Mouse (Mus musculus): ENCODE results near the gene Svip. TPM values are rescaled to one million over a fixed set of nuclear protein-coding genes. Genes with fewer than 3 reads are reported as not detected.
A peak's percentile ranks its signal among the peaks of the same experiment; 100 is the strongest.

The Svip gene
- polyA plus RNA-seq (2016; fragmentation: Nextera tagmentation; extraction: Ambion mirVana): 3.4 TPM in 2 replicates

GRCm38 (mm10) chr7:52005511-52006295 is at the start of gene Svip:
Gene Svip, minus strand, starts transcription at chr7:52006018.
- Histone ChIP-seq H3K36me3 (no peaks in the 10 kb centered on the region), H3K27me3 (peaks cover 32% of the 10 kb centered on the region), H3K9ac (replicated peaks) (peak within 1 kb of the TSS; percentile 42; the same call in 1 of the 2 replicates), H3K4me3 (replicated peaks) (peak within 1 kb of the TSS; percentile 55), H3K27ac (no peak within 1 kb of the TSS), H3K4me2 (peak within 1 kb of the TSS; percentile 86), H3K4me1 (replicated peaks) (no peaks in the 10 kb centered on the region), H3K9me3 (no peaks in the 10 kb centered on the region)
- peak; percentile 95 for ATAC-seq (ENCODE audit: insufficient number of reproducible peaks, insufficient read depth, low FRiP score, low TSS enrichment, low read depth)
- 1% methylated on average over 41 of the region's 47 CpGs for WGBS

- Histone ChIP-seq H3K27me3 (no peaks in the 10 kb centered on the region), H3K27ac (no peak overlapping the region), H3K4me3 (replicated peaks) (no peak overlapping the region), H3K36me3 (no peaks in the 10 kb centered on the region), H3K9ac (replicated peaks) (no peak overlapping the region), H3K4me1 (replicated peaks) (no peaks in the 10 kb centered on the region), H3K4me2 (no peak overlapping the region), H3K9me3 (no peaks in the 10 kb centered on the region)
- 51% methylated on average over 8 of the region's 8 CpGs for WGBS
- ATAC-seq (ENCODE audit: insufficient number of reproducible peaks, insufficient read depth, low FRiP score, low TSS enrichment, low read depth): no peak
These were observed 32.1 kb upstream of the Svip start for GRCm38 (mm10) chr7:52037600-52038582.

- Histone ChIP-seq H3K4me1 (replicated peaks) (no peaks in the 10 kb centered on the region), H3K36me3 (no peaks in the 10 kb centered on the region), H3K4me2 (no peak overlapping the region), H3K27ac (no peak overlapping the region), H3K9me3 (no peaks in the 10 kb centered on the region), H3K27me3 (no peaks in the 10 kb centered on the region), H3K9ac (replicated peaks) (no peak overlapping the region), H3K4me3 (replicated peaks) (no peak overlapping the region)
- WGBS: 92% methylated on average over 5 of the region's 5 CpGs
- no peak for ATAC-seq (ENCODE audit: insufficient number of reproducible peaks, insufficient read depth, low FRiP score, low TSS enrichment, low read depth)
These were observed 18.3 kb upstream of the Svip start for GRCm38 (mm10) chr7:52024050-52024626.

- Histone ChIP-seq H3K9ac (replicated peaks) (no peak overlapping the region), H3K9me3 (no peaks in the 10 kb centered on the region), H3K27me3 (no peaks in the 10 kb centered on the region), H3K4me1 (replicated peaks) (no peaks in the 10 kb centered on the region), H3K4me3 (replicated peaks) (no peak overlapping the region), H3K36me3 (no peaks in the 10 kb centered on the region), H3K4me2 (no peak overlapping the region), H3K27ac (no peak overlapping the region)
- no peak for ATAC-seq (ENCODE audit: insufficient number of reproducible peaks, insufficient read depth, low FRiP score, low TSS enrichment, low read depth)
- 84% methylated on average over 4 of the region's 4 CpGs for WGBS
These were observed 16.2 kb upstream of the Svip start for GRCm38 (mm10) chr7:52022039-52022438.

- H3K9me3 ChIP-seq: no peaks in the 10 kb centered on the region
- no peak within 1 kb of the TSS for H3K27ac ChIP-seq
- H3K4me1 ChIP-seq (replicated peaks): no peaks in the 10 kb centered on the region
- H3K4me3 ChIP-seq (replicated peaks): no peak within 1 kb of the TSS
- H3K9ac ChIP-seq (replicated peaks): no peak within 1 kb of the TSS
- no peak for ATAC-seq (ENCODE audit: insufficient number of reproducible peaks, insufficient read depth, low FRiP score, low TSS enrichment, low read depth)
- H3K4me2 ChIP-seq: no peak within 1 kb of the TSS
- no peaks in the 10 kb centered on the region for H3K27me3 ChIP-seq
- H3K36me3 ChIP-seq: no peaks in the 10 kb centered on the region
- WGBS: 77% methylated on average over 3 of the region's 3 CpGs
These were observed 9.8 kb upstream of the Svip start, which contains the start of gene 1700015G11Rik for GRCm38 (mm10) chr7:52015628-52016027. Gene 1700015G11Rik, minus strand, starts transcription at chr7:52015728.

- ATAC-seq (ENCODE audit: insufficient number of reproducible peaks, insufficient read depth, low FRiP score, low TSS enrichment, low read depth): no peak
- 93% methylated on average over 1 of the region's 1 CpGs for WGBS
These were observed 9.4 kb upstream of the Svip start for GRCm38 (mm10) chr7:52015180-52015579.

GRCm38 (mm10) chr7:52013457-52013856 is 7.6 kb upstream of the Svip start:
- Histone ChIP-seq H3K4me3 (replicated peaks) (no peak overlapping the region), H3K9me3 (no peaks in the 10 kb centered on the region), H3K27ac (no peak overlapping the region), H3K4me1 (replicated peaks) (no peaks in the 10 kb centered on the region), H3K4me2 (no peak overlapping the region), H3K27me3 (no peaks in the 10 kb centered on the region), H3K36me3 (no peaks in the 10 kb centered on the region), H3K9ac (replicated peaks) (no peak overlapping the region)
- WGBS: 76% methylated on average over 7 of the region's 7 CpGs
- no peak for ATAC-seq (ENCODE audit: insufficient number of reproducible peaks, insufficient read depth, low FRiP score, low TSS enrichment, low read depth)

More at GRCm38 (mm10) chr7:52015180-52015579, 9.4 kb upstream of the Svip start:
- no peak overlapping the region for H3K4me2 ChIP-seq
- no peaks in the 10 kb centered on the region for H3K4me1 ChIP-seq (replicated peaks)
- H3K27ac ChIP-seq: no peak overlapping the region
- no peak overlapping the region for H3K9ac ChIP-seq (replicated peaks)
- H3K27me3 ChIP-seq: no peaks in the 10 kb centered on the region
- no peak overlapping the region for H3K4me3 ChIP-seq (replicated peaks)
- no peaks in the 10 kb centered on the region for H3K9me3 ChIP-seq
- H3K36me3 ChIP-seq: no peaks in the 10 kb centered on the region

- WGBS: 84% methylated on average over 2 of the region's 2 CpGs
- no peak overlapping the region for H3K4me3 ChIP-seq (replicated peaks)
- H3K9ac ChIP-seq (replicated peaks): no peak overlapping the region
- no peak for ATAC-seq (ENCODE audit: insufficient number of reproducible peaks, insufficient read depth, low FRiP score, low TSS enrichment, low read depth)
- H3K27ac ChIP-seq: no peak overlapping the region
- H3K9me3 ChIP-seq: no peaks in the 10 kb centered on the region
- no peak overlapping the region for H3K4me2 ChIP-seq
- no peaks in the 10 kb centered on the region for H3K36me3 ChIP-seq
- H3K27me3 ChIP-seq: peaks cover 32% of the 10 kb centered on the region
- no peaks in the 10 kb centered on the region for H3K4me1 ChIP-seq (replicated peaks)
These were observed 1.3 kb upstream of the Svip start for GRCm38 (mm10) chr7:52007138-52007537.

- H3K4me2 ChIP-seq: peak overlapping the region; percentile 86
- H3K36me3 ChIP-seq: no peaks in the 10 kb centered on the region
- H3K4me1 ChIP-seq (replicated peaks): no peaks in the 10 kb centered on the region
- H3K27me3 ChIP-seq: peaks cover 32% of the 10 kb centered on the region
- WGBS: 2% methylated on average over 9 of the region's 9 CpGs
- H3K27ac ChIP-seq: no peak overlapping the region
- peak overlapping the region; percentile 55 for H3K4me3 ChIP-seq (replicated peaks)
- no peak overlapping the region for H3K9ac ChIP-seq (replicated peaks)
- H3K9me3 ChIP-seq: no peaks in the 10 kb centered on the region
- ATAC-seq (ENCODE audit: insufficient number of reproducible peaks, insufficient read depth, low FRiP score, low TSS enrichment, low read depth): no peak
These were observed 445 bp upstream of the Svip start for GRCm38 (mm10) chr7:52006296-52006630.

- Histone ChIP-seq H3K27me3 (no peaks in the 10 kb centered on the region), H3K9me3 (no peaks in the 10 kb centered on the region), H3K4me2 (no peak overlapping the region), H3K4me3 (replicated peaks) (no peak overlapping the region), H3K36me3 (peaks cover 12% of the 10 kb centered on the region), H3K9ac (replicated peaks) (no peak overlapping the region), H3K27ac (no peak overlapping the region), H3K4me1 (replicated peaks) (no peaks in the 10 kb centered on the region)
- no peak for ATAC-seq (ENCODE audit: insufficient number of reproducible peaks, insufficient read depth, low FRiP score, low TSS enrichment, low read depth)
- WGBS: 96% methylated on average over 3 of the region's 3 CpGs
These were observed 14.8 kb downstream of the Svip start for GRCm38 (mm10) chr7:51991020-51991419.

- Histone ChIP-seq H3K4me1 (replicated peaks) (no peaks in the 10 kb centered on the region), H3K9ac (replicated peaks) (no peak overlapping the region), H3K4me3 (replicated peaks) (no peak overlapping the region), H3K9me3 (no peaks in the 10 kb centered on the region), H3K27me3 (no peaks in the 10 kb centered on the region), H3K27ac (no peak overlapping the region), H3K4me2 (no peak overlapping the region), H3K36me3 (peaks cover 5% of the 10 kb centered on the region; the same call in 1 of the 2 replicates)
- ATAC-seq (ENCODE audit: insufficient number of reproducible peaks, insufficient read depth, low FRiP score, low TSS enrichment, low read depth): no peak
- WGBS: 65% methylated on average over 6 of the region's 6 CpGs
These were observed 18.9 kb downstream of the Svip start for GRCm38 (mm10) chr7:51986909-51987308.
